Mouse (Mus musculus) neural tube, embryonic 14.5 days (tissue): ENCODE data around the gene Gm28038. TPM values are rescaled to one million over a fixed set of nuclear protein-coding genes. Genes with fewer than 3 reads are reported as not detected.
A peak's percentile ranks its signal among the peaks of the same experiment; 100 is the strongest.

Source experiments
- ATAC-seq: fragments of 200-750 bp; cut with Nextera tagmentation; 2 replicates; pipeline ENCODE4 v1.8.0; 2017; ENCODE audit warnings: low read depth, mild to moderate bottlenecking, moderate TSS enrichment, moderate library complexity
- H3K27ac ChIP-seq: fragments of 300-500 bp; sonication (generic); 2 replicates; pipeline ENCODE4 v1.5.1; 2014; ENCODE audit warnings: low read depth, mild to moderate bottlenecking, control low read depth, low read length, moderate library complexity, mixed read lengths
- H3K27me3 ChIP-seq: fragments of 300-500 bp; sonication (generic); 2 replicates; pipeline ENCODE4 v1.6.1; 2014; ENCODE audit warnings: low read length; ENCODE audit not compliant: control insufficient read depth, insufficient read depth
- H3K36me3 ChIP-seq: fragments of 300-500 bp; sonication (generic); 2 replicates; pipeline ENCODE4 v1.6.1; 2014; ENCODE audit warnings: low read length, mixed read lengths; ENCODE audit not compliant: control insufficient read depth, insufficient read depth
- H3K4me1 ChIP-seq: fragments of 300-500 bp; sonication (generic); 2 replicates; pipeline ENCODE4 v1.6.1; 2014; ENCODE audit warnings: low read length; ENCODE audit not compliant: control insufficient read depth, insufficient read depth
- H3K4me2 ChIP-seq: fragments of 300-500 bp; sonication (generic); 2 replicates; pipeline ENCODE4 v1.6.1; 2014; ENCODE audit warnings: mild to moderate bottlenecking, low read depth, low read length, control low read depth
- H3K4me3 ChIP-seq: fragments of 300-500 bp; sonication (generic); 2 replicates; pipeline ENCODE4 v1.5.1; 2014; ENCODE audit warnings: low read depth, low read length, control low read depth, mixed read lengths
- H3K9ac ChIP-seq: fragments of 300-500 bp; sonication (generic); replicated peaks from 2 replicates; pipeline ENCODE4 v1.6.1; 2014; ENCODE audit warnings: low read depth, mild to moderate bottlenecking, control low read depth, low read length, mixed read lengths
- H3K9me3 ChIP-seq: fragments of 300-500 bp; sonication (generic); 2 replicates; pipeline ENCODE4 v1.6.1; 2016; ENCODE audit warnings: low read length; ENCODE audit not compliant: control insufficient read depth
- WGBS: fragments of 180-500 bp; shearing (Covaris S2); extraction: QIAGEN DNeasy Blood & Tissue Kit; methylation state at CpG from one replicate; pipeline ENCODE4 v1.1.7; 2014; 5-methylcytosine and 5-hydroxymethylcytosine counted together
- polyA plus RNA-seq: library from polyadenylated mRNA; unstranded; fragments of >200 nt; fragmentation: Nextera tagmentation; extraction: Ambion mirVana; gene quantifications from 2 replicates; pipeline ENCODE4 v1.2.1, GENCODE M21; 2014

The Gm28038 gene
- not detected in 2 replicates for polyA plus RNA-seq

- Histone ChIP-seq H3K4me2 (no peak within 1 kb of the TSS), H3K4me3 (no peak within 1 kb of the TSS), H3K9ac (no peak within 1 kb of the TSS), H3K9me3 (no peaks in the 10 kb centered on the region), H3K4me1 (peaks cover 8% of the 10 kb centered on the region), H3K36me3 (no peaks in the 10 kb centered on the region), H3K27me3 (no peaks in the 10 kb centered on the region), H3K27ac (no peak within 1 kb of the TSS)
- ATAC-seq = no peak
- 91% methylated on average over 11 of the region's 11 CpGs for WGBS
Observed at GRCm38 (mm10) chr2:30280743-30281142, at the start of gene Gm28038. Gene Gm28038, plus strand, starts transcription at chr2:30281043.

GRCm38 (mm10) chr2:30235593-30235992 lies 45.2 kb upstream of the Gm28038 start:
- WGBS = 86% methylated on average over 5 of the region's 5 CpGs
- peaks cover 16% of the 10 kb centered on the region for H3K4me1 ChIP-seq
- no peak overlapping the region for H3K27ac ChIP-seq
- H3K9me3 ChIP-seq = no peaks in the 10 kb centered on the region
- peaks cover under 1% of the 10 kb centered on the region; the same call in 1 of the 2 replicates for H3K36me3 ChIP-seq
- no peak overlapping the region for H3K4me3 ChIP-seq
- H3K27me3 ChIP-seq = no peaks in the 10 kb centered on the region
- ATAC-seq = no peak
- H3K9ac ChIP-seq = no peak overlapping the region
- H3K4me2 ChIP-seq = no peak overlapping the region

GRCm38 (mm10) chr2:30236426-30237198 lies 44.2 kb upstream of the Gm28038 start:
- Histone ChIP-seq H3K9me3 (no peaks in the 10 kb centered on the region), H3K36me3 (peaks cover 11% of the 10 kb centered on the region; the same call in 1 of the 2 replicates), H3K9ac (peak overlapping the region; percentile 57), H3K4me2 (peak overlapping the region; percentile 73), H3K27ac (peak overlapping the region; percentile 69), H3K27me3 (no peaks in the 10 kb centered on the region), H3K4me3 (peak overlapping the region; percentile 92), H3K4me1 (peaks cover 16% of the 10 kb centered on the region)
- WGBS = 3% methylated on average over 18 of the region's 18 CpGs
- ATAC-seq = no peak

- Histone ChIP-seq H3K9ac (peak within 1 kb of the TSS; percentile 93), H3K4me3 (peak within 1 kb of the TSS; percentile 92), H3K27ac (peak within 1 kb of the TSS; percentile 91), H3K27me3 (no peaks in the 10 kb centered on the region), H3K4me1 (peaks cover 18% of the 10 kb centered on the region), H3K9me3 (no peaks in the 10 kb centered on the region), H3K4me2 (peak within 1 kb of the TSS; percentile 91), H3K36me3 (peaks cover 11% of the 10 kb centered on the region; the same call in 1 of the 2 replicates)
- peak; percentile 98 for ATAC-seq
- 0% methylated on average over 60 of the region's 67 CpGs for WGBS
Observed at GRCm38 (mm10) chr2:30237199-30237880, 43.5 kb upstream of the Gm28038 start, which contains the start of gene Lrrc8a. Gene Lrrc8a, plus strand, starts transcription at chr2:30237715.

GRCm38 (mm10) chr2:30237881-30238280 lies 43.0 kb upstream of the Gm28038 start:
- H3K9me3 ChIP-seq = no peaks in the 10 kb centered on the region
- H3K36me3 ChIP-seq = peaks cover 11% of the 10 kb centered on the region; the same call in 1 of the 2 replicates
- H3K4me1 ChIP-seq = peaks cover 18% of the 10 kb centered on the region
- H3K27me3 ChIP-seq = no peaks in the 10 kb centered on the region
- peak overlapping the region; percentile 91 for H3K4me2 ChIP-seq
- ATAC-seq = peak; percentile 87
- H3K4me3 ChIP-seq = peak overlapping the region; percentile 92
- WGBS = under 1% methylated on average over 33 of the region's 42 CpGs
- peak overlapping the region; percentile 91 for H3K27ac ChIP-seq
- H3K9ac ChIP-seq = peak overlapping the region; percentile 93

GRCm38 (mm10) chr2:30238906-30239465 lies 41.9 kb upstream of the Gm28038 start:
- no peaks in the 10 kb centered on the region for H3K27me3 ChIP-seq
- H3K4me1 ChIP-seq = peaks cover 18% of the 10 kb centered on the region
- peak overlapping the region; percentile 93; the same call in 1 of the 2 replicates for H3K9ac ChIP-seq
- H3K4me3 ChIP-seq = peak overlapping the region; percentile 92
- no peaks in the 10 kb centered on the region for H3K9me3 ChIP-seq
- ATAC-seq = no peak
- peaks cover 18% of the 10 kb centered on the region for H3K36me3 ChIP-seq
- H3K4me2 ChIP-seq = peak overlapping the region; percentile 91
- H3K27ac ChIP-seq = no peak overlapping the region
- 83% methylated on average over 3 of the region's 3 CpGs for WGBS

GRCm38 (mm10) chr2:30239777-30240176 lies 41.1 kb upstream of the Gm28038 start:
- peaks cover 18% of the 10 kb centered on the region for H3K4me1 ChIP-seq
- WGBS = 80% methylated on average over 4 of the region's 4 CpGs
- no peak for ATAC-seq
- H3K36me3 ChIP-seq = peaks cover 18% of the 10 kb centered on the region
- no peak overlapping the region for H3K4me3 ChIP-seq
- H3K9ac ChIP-seq = no peak overlapping the region
- no peak overlapping the region for H3K27ac ChIP-seq
- no peaks in the 10 kb centered on the region for H3K9me3 ChIP-seq
- H3K4me2 ChIP-seq = no peak overlapping the region
- no peaks in the 10 kb centered on the region for H3K27me3 ChIP-seq

- WGBS = 87% methylated on average over 2 of the region's 2 CpGs
- Histone ChIP-seq H3K27me3 (no peaks in the 10 kb centered on the region), H3K9ac (no peak within 1 kb of the TSS), H3K9me3 (no peaks in the 10 kb centered on the region), H3K4me2 (peak within 1 kb of the TSS; percentile 91; the same call in 1 of the 2 replicates), H3K4me3 (no peak within 1 kb of the TSS), H3K27ac (no peak within 1 kb of the TSS), H3K4me1 (peaks cover 18% of the 10 kb centered on the region), H3K36me3 (peaks cover 18% of the 10 kb centered on the region)
- ATAC-seq = no peak
Observed at GRCm38 (mm10) chr2:30240267-30240666, 40.6 kb upstream of the Gm28038 start, which contains the start of gene Gm28035. Gene Gm28035, plus strand, starts transcription at chr2:30240567.
